Mouse (Mus musculus): ENCODE measurements around the gene Clec4n.
"Not testable (repeated sequence)": the region's sequence is repeated elsewhere in the genome, so short reads cannot be mapped to it uniquely, and the experiment has no call there.

Clec4n gene

DNA sequence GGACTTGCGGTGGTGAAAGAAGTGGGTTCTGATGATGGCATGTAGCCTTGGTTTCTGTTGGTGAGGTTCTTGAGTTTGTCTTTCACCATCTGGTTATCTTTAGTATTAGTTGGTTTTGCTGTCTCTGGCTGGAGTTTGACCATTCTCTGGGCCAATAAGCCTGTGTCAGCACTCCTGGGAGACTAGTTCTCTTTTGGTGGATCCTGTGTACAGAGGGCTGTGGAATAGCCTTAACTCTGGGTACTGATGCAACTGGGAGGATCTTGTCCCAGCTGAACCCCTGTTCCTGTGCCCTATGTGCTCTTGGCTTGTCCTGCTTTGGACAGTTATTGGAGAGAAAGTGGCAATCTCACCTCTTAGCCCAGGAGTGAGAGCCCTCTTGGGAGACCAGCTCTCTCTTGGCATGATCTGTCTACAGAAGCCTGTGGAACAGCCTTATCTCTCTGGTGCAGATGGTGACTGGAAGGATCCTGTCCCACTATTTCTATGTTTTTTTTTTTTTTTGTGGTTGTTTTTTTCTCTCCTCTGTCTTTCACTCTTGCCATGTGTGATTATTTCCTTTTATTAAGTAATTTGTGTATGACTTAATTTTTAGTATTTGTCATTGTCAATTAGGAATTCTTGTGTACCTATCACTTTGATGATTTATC, 63.2 kb downstream of the Clec4n start:
- no peak for DNase-seq (ENCODE audit: low spot score)

- DNase-seq (ENCODE audit: low spot score) = not testable (repeated sequence)
These were observed 63.9 kb downstream of the Clec4n start for GRCm38 (mm10) chr6:123293509-123293908.
